Mouse (Mus musculus): ENCODE data around the gene Myo1f.

Myo1f gene

DNA sequence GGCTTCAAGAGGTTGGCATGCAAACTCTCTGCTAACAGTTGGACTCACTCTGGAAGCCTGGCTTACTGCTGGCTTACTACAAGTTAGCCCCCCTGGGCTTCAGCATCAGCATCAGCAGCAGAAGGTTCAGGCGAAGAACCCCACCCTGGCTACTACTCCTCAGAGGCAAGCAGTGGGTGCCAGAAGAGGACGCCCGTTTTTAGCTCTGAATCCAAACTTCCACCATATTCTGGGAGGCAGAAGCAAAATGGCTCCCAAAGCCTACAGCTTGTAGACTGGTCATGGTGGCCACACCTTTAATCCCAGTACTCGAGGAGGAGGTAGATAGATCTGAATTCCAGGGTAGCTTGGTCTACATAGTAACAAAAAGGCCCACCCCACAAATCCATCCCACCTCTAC lies 88.6 kb downstream of the Myo1f start:
- DNase-seq (ENCODE audit: extremely low read depth, insufficient read length, low spot score): no peak

DNA sequence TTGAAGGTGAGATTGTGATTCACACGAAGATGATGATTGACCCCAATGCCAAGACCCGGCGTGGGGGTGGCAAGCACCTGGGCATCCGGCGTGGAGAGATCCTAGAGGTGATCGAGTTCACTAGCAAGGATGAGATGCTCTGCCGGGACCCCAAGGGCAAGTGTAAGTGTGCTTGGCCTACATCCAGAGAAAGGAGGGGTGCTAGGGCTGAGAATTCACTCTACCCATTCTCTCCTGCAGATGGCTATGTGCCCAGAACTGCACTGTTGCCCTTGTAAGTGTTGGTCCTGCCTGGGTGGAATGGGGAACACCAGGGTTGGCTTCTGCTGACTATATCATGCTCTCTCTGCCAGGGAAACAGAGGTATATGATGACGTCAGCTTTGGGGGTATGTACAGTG lies 89.6 kb downstream of the Myo1f start:
- DNase-seq (ENCODE audit: extremely low read depth, insufficient read length, low spot score): no peak

DNA sequence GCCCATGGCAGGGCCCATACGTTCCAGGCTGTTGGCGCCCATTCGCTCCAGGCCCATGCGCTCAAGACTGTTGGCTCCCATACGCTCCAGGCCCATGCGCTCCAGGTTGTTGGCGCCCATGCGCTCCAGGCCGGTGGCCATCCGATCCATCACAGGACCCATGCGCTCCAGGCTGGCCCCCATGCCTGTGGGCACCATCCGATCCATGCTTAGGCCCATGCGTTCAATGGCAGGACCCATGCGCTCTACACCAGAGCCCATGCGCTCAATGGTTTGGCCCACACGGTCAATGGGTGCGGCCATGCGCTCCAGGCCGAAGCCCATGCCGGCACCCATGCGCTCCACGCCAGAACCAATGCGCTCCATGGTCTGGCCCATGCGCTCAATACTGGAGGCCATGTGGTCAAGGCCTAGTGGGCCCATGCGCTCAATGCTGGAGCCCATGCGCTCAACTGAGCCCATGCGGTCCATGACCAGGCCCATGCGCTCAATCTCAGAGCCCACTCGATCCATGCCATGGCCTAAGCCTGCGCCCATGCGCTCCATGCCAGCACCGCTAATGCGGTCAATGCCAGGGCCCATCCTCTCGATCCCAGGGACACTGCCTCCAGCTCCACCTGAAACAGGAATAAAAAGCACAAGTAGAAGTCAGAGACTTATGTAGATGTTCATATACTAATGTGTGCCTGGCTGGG lies 94.4 kb downstream of the Myo1f start:
- no peak for DNase-seq (ENCODE audit: extremely low read depth, insufficient read length, low spot score)

Measured in 3134 (cell line).